Mouse (Mus musculus) adipose tissue, adult 10 weeks (tissue): Measurements from ENCODE around the gene Zfp36l1. TPM values are rescaled to one million over a fixed set of nuclear protein-coding genes. Genes with fewer than 3 reads are reported as not detected.

Experiments
- polyA plus RNA-seq: library from polyadenylated mRNA; stranded (reverse); fragments of 350-450 nt; fragmentation: Illumina TruSeq; extraction: RNeasy Lipid Tissue Mini Kit (QIAGEN cat#74804); gene quantifications from one replicate; pipeline ENCODE4 v1.2.3, GENCODE M21; 2014; ENCODE audit warnings: low read depth, low replicate concordance

Gene Zfp36l1
- polyA plus RNA-seq, result 88.9 TPM

DNA sequence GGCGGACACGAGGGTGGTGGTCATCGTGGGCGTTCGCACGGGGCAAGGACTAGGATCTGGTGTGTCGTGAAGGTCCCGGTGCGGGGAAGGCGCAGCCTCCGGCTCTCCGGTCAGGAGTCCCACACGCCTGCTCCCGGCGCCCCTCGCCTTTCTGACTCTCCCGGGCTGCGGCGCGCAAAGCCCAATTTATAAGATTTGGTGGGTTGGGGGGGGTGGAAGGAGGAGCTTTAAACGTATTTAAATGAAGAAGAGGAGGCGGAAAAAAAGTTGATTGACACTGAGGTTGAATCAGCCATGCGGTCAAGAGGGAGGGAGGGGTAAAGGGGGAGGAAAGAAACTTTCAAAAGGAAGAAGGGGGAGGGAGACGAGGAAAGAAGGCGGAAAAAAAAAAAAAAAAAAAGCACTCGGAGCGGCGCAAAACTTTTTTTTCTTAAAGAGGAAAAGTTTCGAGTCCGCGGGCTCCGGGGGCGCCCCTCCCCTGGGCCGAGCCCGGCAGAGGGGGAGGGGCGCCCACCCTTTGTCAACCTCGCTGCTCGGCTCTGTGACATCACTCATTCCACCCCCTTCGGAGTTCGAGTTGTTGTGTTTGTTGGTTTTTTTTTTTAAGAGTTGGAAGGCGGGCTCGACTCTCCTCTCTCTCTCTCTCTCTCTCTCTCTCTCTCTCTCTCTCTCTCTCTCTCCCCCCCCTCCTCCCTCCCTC lies at the start of gene Zfp36l1:
Gene Zfp36l1 (minus strand): TSS at position 162 of the 700 bp plus-strand sequence.

Other genes with a start within 250 kb of the Zfp36l1 start
- gene Actn1, start 147.4 kb upstream of the Zfp36l1 start, polyA plus RNA-seq, result 45.5 TPM